Mouse (Mus musculus) neural tube, embryonic 12.5 days (tissue): ENCODE results near the gene Iqgap2. TPM values are rescaled to one million over a fixed set of nuclear protein-coding genes. Genes with fewer than 3 reads are reported as not detected.

ENCODE experiments used
- ATAC-seq: fragments of 200-750 bp; cut with Nextera tagmentation; 2 replicates; pipeline ENCODE4 v1.8.0; 2017; ENCODE audit warnings: low read depth, mild to moderate bottlenecking, moderate TSS enrichment, moderate library complexity; ENCODE audit not compliant: low FRiP score
- H3K27ac ChIP-seq: fragments of 300-500 bp; sonication (generic); 2 replicates; pipeline ENCODE4 v1.5.1; 2016
- H3K27me3 ChIP-seq: fragments of 300-500 bp; sonication (generic); replicated peaks from 2 replicates; pipeline ENCODE4 v1.6.1; 2016; ENCODE audit warnings: mild to moderate bottlenecking
- H3K36me3 ChIP-seq: fragments of 300-500 bp; sonication (generic); 2 replicates; pipeline ENCODE4 v1.6.1; 2016; ENCODE audit warnings: mild to moderate bottlenecking
- H3K4me1 ChIP-seq: fragments of 300-500 bp; sonication (generic); 2 replicates; pipeline ENCODE4 v1.6.1; 2016
- H3K4me2 ChIP-seq: fragments of 300-500 bp; sonication (generic); replicated peaks from 2 replicates; pipeline ENCODE4 v1.6.1; 2016; ENCODE audit warnings: mild to moderate bottlenecking
- H3K4me3 ChIP-seq: fragments of 300-500 bp; sonication (generic); 2 replicates; pipeline ENCODE4 v1.5.1; 2016
- H3K9ac ChIP-seq: fragments of 300-500 bp; sonication (generic); 2 replicates; pipeline ENCODE4 v1.6.1; 2016; ENCODE audit warnings: mild to moderate bottlenecking
- H3K9me3 ChIP-seq: fragments of 300-500 bp; sonication (generic); 2 replicates; pipeline ENCODE4 v1.6.1; 2016; ENCODE audit warnings: mild to moderate bottlenecking
- WGBS: fragments of 180-500 bp; shearing (Covaris S2); methylation state at CpG from one replicate; pipeline ENCODE4 v1.1.7; 2016; 5-methylcytosine and 5-hydroxymethylcytosine counted together
- polyA plus RNA-seq: library from polyadenylated mRNA; unstranded; fragments of >200 nt; fragmentation: Nextera tagmentation; extraction: Ambion mirVana; gene quantifications from 2 replicates; pipeline ENCODE4 v1.2.1, GENCODE M21; 2016

Gene Iqgap2
- polyA plus RNA-seq, 1 experiment from 2014 or later = 9.5 TPM

GRCm38 (mm10) chr13:95679491-95679941, 212.2 kb downstream of the Iqgap2 start:
- ATAC-seq = no peak

GRCm38 (mm10) chr13:95679078-95679477, 212.6 kb downstream of the Iqgap2 start:
- no peak for ATAC-seq
- Histone ChIP-seq H3K4me1 (no peaks in the 10 kb centered on the region), H3K27ac (no peak overlapping the region), H3K9ac (no peak overlapping the region), H3K4me3 (no peak overlapping the region), H3K9me3 (no peaks in the 10 kb centered on the region), H3K36me3 (peaks cover 10% of the 10 kb centered on the region; the same call in 1 of the 2 replicates), H3K27me3 (no peaks in the 10 kb centered on the region), H3K4me2 (no peak overlapping the region)
- 89% methylated on average over 5 of the region's 5 CpGs for WGBS

More at GRCm38 (mm10) chr13:95679491-95679941, 212.2 kb downstream of the Iqgap2 start:
- H3K27ac ChIP-seq = no peak overlapping the region
- 90% methylated on average over 4 of the region's 4 CpGs for WGBS
- no peaks in the 10 kb centered on the region for H3K9me3 ChIP-seq
- H3K4me3 ChIP-seq = no peak overlapping the region
- H3K4me2 ChIP-seq = no peak overlapping the region
- H3K4me1 ChIP-seq = no peaks in the 10 kb centered on the region
- no peaks in the 10 kb centered on the region for H3K27me3 ChIP-seq
- peaks cover 10% of the 10 kb centered on the region; the same call in 1 of the 2 replicates for H3K36me3 ChIP-seq
- no peak overlapping the region for H3K9ac ChIP-seq

- Histone ChIP-seq H3K27me3 (no peaks in the 10 kb centered on the region), H3K4me1 (no peaks in the 10 kb centered on the region), H3K9me3 (no peaks in the 10 kb centered on the region), H3K4me2 (no peak overlapping the region), H3K27ac (no peak overlapping the region), H3K4me3 (no peak overlapping the region), H3K9ac (no peak overlapping the region), H3K36me3 (peaks cover 12% of the 10 kb centered on the region)
- WGBS = 97% methylated on average over 7 of the region's 7 CpGs
- ATAC-seq = no peak
These were observed 219.3 kb downstream of the Iqgap2 start for GRCm38 (mm10) chr13:95672372-95672771.

- Histone ChIP-seq H3K4me2 (no peak overlapping the region), H3K4me1 (no peaks in the 10 kb centered on the region), H3K9ac (no peak overlapping the region), H3K9me3 (no peaks in the 10 kb centered on the region), H3K27ac (no peak overlapping the region), H3K4me3 (no peak overlapping the region), H3K27me3 (no peaks in the 10 kb centered on the region), H3K36me3 (peaks cover 12% of the 10 kb centered on the region)
- ATAC-seq = no peak
- WGBS = 90% methylated on average over 9 of the region's 9 CpGs
These were observed 220.4 kb downstream of the Iqgap2 start for GRCm38 (mm10) chr13:95671108-95671897.

DNA sequence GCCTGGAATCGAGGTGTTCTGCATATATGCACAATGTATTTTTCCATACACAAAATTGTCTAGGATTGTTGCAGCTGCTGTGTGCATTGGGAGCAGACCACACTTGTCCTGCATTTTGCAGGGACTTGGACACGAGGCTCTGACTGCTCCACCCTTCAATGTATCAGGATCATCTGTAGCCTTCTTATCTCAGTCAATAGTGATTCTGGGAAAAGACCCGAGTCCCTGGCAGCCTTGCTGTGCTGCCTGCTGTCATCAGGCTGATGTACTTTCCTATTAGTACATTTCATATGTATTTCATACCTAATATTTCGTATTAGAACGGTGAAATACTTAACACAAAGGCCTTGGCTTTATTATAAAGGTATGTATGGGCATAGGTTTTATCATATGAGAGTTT, 221.2 kb downstream of the Iqgap2 start:
- 97% methylated on average over 5 of the region's 5 CpGs for WGBS

DNA sequence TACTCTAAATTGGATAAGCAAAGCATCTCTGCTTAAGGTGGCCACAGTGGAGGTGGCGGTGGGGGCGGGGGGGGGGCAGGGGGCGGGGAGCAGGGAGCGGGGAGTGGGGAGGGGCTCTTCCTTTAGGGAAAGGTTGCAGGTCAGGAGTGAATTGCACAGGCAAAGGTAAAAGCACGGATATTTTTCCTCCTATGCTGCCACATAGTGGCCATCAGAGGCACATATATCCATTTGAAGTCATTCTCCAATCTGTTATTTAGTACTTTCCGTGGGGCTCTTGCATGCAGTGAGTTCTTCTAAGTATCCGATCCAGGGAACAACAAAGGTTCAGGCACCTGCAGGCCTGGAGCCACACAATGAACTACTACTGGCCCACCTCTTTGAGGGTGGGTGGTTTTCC, 224.5 kb downstream of the Iqgap2 start:
- Histone ChIP-seq H3K4me2 (no peak overlapping the region), H3K4me3 (no peak overlapping the region), H3K4me1 (no peaks in the 10 kb centered on the region), H3K9me3 (no peaks in the 10 kb centered on the region), H3K27ac (no peak overlapping the region), H3K36me3 (peaks cover 15% of the 10 kb centered on the region), H3K27me3 (no peaks in the 10 kb centered on the region), H3K9ac (no peak overlapping the region)
- ATAC-seq = no peak
- WGBS = 30% methylated on average over 7 of the region's 7 CpGs

More for the DNA sequence above, 221.2 kb downstream of the Iqgap2 start:
- Histone ChIP-seq H3K4me3 (no peak overlapping the region), H3K27me3 (no peaks in the 10 kb centered on the region), H3K9me3 (no peaks in the 10 kb centered on the region), H3K4me1 (no peaks in the 10 kb centered on the region), H3K4me2 (no peak overlapping the region), H3K9ac (no peak overlapping the region), H3K27ac (no peak overlapping the region), H3K36me3 (peaks cover 12% of the 10 kb centered on the region)
- ATAC-seq = no peak

GRCm38 (mm10) chr13:95665644-95666356, 225.9 kb downstream of the Iqgap2 start:
- Histone ChIP-seq H3K9ac (no peak overlapping the region), H3K27ac (no peak overlapping the region), H3K4me1 (no peaks in the 10 kb centered on the region), H3K4me2 (no peak overlapping the region), H3K27me3 (no peaks in the 10 kb centered on the region), H3K4me3 (no peak overlapping the region), H3K9me3 (no peaks in the 10 kb centered on the region), H3K36me3 (peaks cover 15% of the 10 kb centered on the region)
- WGBS = 86% methylated on average over 13 of the region's 13 CpGs
- ATAC-seq = no peak

GRCm38 (mm10) chr13:95663834-95664233, 227.9 kb downstream of the Iqgap2 start:
- peaks cover 10% of the 10 kb centered on the region; the same call in 1 of the 2 replicates for H3K36me3 ChIP-seq
- no peak overlapping the region for H3K4me3 ChIP-seq
- H3K27me3 ChIP-seq = no peaks in the 10 kb centered on the region
- no peaks in the 10 kb centered on the region for H3K4me1 ChIP-seq
- WGBS = 92% methylated on average over 4 of the region's 4 CpGs
- H3K9ac ChIP-seq = no peak overlapping the region
- no peak overlapping the region for H3K4me2 ChIP-seq
- no peaks in the 10 kb centered on the region for H3K9me3 ChIP-seq
- no peak overlapping the region for H3K27ac ChIP-seq
- ATAC-seq = no peak

- H3K4me3 ChIP-seq = no peak overlapping the region
- H3K4me2 ChIP-seq = no peak overlapping the region
- H3K27ac ChIP-seq = no peak overlapping the region
- no peak overlapping the region for H3K9ac ChIP-seq
- ATAC-seq = no peak
- no peaks in the 10 kb centered on the region for H3K9me3 ChIP-seq
- peaks cover 9% of the 10 kb centered on the region; the same call in 1 of the 2 replicates for H3K4me1 ChIP-seq
- H3K36me3 ChIP-seq = peaks cover 3% of the 10 kb centered on the region; the same call in 1 of the 2 replicates
- no peaks in the 10 kb centered on the region for H3K27me3 ChIP-seq
- 90% methylated on average over 7 of the region's 7 CpGs for WGBS
These were observed 232.3 kb downstream of the Iqgap2 start for GRCm38 (mm10) chr13:95659432-95659831.

- no peak overlapping the region for H3K4me2 ChIP-seq
- no peaks in the 10 kb centered on the region for H3K9me3 ChIP-seq
- no peak overlapping the region for H3K9ac ChIP-seq
- 0 out of 2 replicates have a peak, but pooled peaks cover 3% of the 10 kb centered on the region for H3K36me3 ChIP-seq
- H3K4me1 ChIP-seq = peaks cover 9% of the 10 kb centered on the region; the same call in 1 of the 2 replicates
- 77% methylated on average over 9 of the region's 9 CpGs for WGBS
- H3K27ac ChIP-seq = no peak overlapping the region
- no peaks in the 10 kb centered on the region for H3K27me3 ChIP-seq
- no peak for ATAC-seq
- H3K4me3 ChIP-seq = no peak overlapping the region
These were observed 234.6 kb downstream of the Iqgap2 start for GRCm38 (mm10) chr13:95657171-95657570.

- peak; percentile 87 for ATAC-seq
These were observed 236.4 kb downstream of the Iqgap2 start for GRCm38 (mm10) chr13:95655284-95655683.

DNA sequence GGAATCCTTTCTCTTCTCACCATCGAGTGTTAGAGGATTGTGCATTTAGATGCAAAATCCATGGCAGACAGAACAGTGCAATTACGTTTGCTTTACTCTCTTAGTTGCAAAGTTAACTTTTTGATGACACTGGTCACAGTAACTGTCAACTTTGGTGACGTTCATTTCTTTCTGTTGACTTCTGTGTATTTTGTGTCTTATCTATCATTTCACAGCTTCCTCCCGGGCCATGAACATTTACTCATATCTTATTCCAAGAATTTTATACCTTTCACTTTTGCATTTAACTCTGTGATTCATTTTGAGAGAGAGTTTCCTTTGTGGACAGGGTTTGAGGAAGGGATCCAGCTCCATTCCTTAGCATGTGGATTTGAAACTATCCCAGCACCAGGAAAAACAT, 238.0 kb downstream of the Iqgap2 start:
- Histone ChIP-seq H3K4me1 (peaks cover 9% of the 10 kb centered on the region; the same call in 1 of the 2 replicates), H3K36me3 (no peaks in the 10 kb centered on the region), H3K27me3 (no peaks in the 10 kb centered on the region), H3K4me3 (no peak overlapping the region), H3K9ac (no peak overlapping the region), H3K27ac (no peak overlapping the region), H3K9me3 (no peaks in the 10 kb centered on the region), H3K4me2 (no peak overlapping the region)
- no peak for ATAC-seq
- WGBS = 87% methylated on average over 4 of the region's 4 CpGs

More at GRCm38 (mm10) chr13:95655284-95655683, 236.4 kb downstream of the Iqgap2 start:
- Histone ChIP-seq H3K9me3 (no peaks in the 10 kb centered on the region), H3K4me2 (peak overlapping the region; percentile 17), H3K27ac (peak overlapping the region; percentile 57; the same call in 1 of the 2 replicates), H3K36me3 (0 out of 2 replicates have a peak, but pooled peaks cover 3% of the 10 kb centered on the region), H3K4me1 (peaks cover 9% of the 10 kb centered on the region; the same call in 1 of the 2 replicates), H3K27me3 (no peaks in the 10 kb centered on the region), H3K9ac (no peak overlapping the region), H3K4me3 (no peak overlapping the region)
- WGBS = 17% methylated on average over 9 of the region's 9 CpGs
